ENCODE assay signal across 30 mouse cellular contexts in genomic region chr4:104257776-104258175, GRCm38 (mm10).
A peak's percentile ranks its signal among the peaks of the same experiment; 100 is the strongest.
DNase-seq lines count a peak whose midpoint lies in the region; ATAC-seq and TF ChIP-seq lines count a peak whose summit lies in the region.
"Had no signal": no experiment of that assay in that cellular context is flagged by ENCODE, and none has a peak within 500 bp of the region (broad histone marks: within the 10 kb centered on the region; RNA-seq: fewer than 3 reads in every experiment).

No protein-coding gene starts in this region.

- H3K27me3 ChIP-seq in forebrain, postnatal 0 days (ENCODE audit: insufficient read depth, low read length): no peaks in the 10 kb centered on the region
- H3K27me3 ChIP-seq in forebrain, embryonic 10.5 days (ENCODE audit: poor library complexity, severe bottlenecking): no peaks in the 10 kb centered on the region
- H3K27me3 ChIP-seq: CH12.LX; hindbrain, embryonic 15.5 days; limb, embryonic 15.5 days; liver, embryonic 13.5 days; megakaryocyte, embryonic 14.5 days; midbrain, embryonic 12.5 days; neural tube, embryonic 12.5 days had no signal

- no peaks in the 10 kb centered on the region for H3K36me3 ChIP-seq in forebrain, postnatal 0 days (ENCODE audit: insufficient read depth)
- no peaks in the 10 kb centered on the region for H3K36me3 ChIP-seq in forebrain, embryonic 10.5 days (replicated peaks)
- H3K36me3 ChIP-seq: hindbrain, embryonic 10.5 days; hindbrain, embryonic 15.5 days; limb, embryonic 10.5 days; limb, embryonic 15.5 days; liver, embryonic 13.5 days; midbrain, embryonic 12.5 days; neural tube, embryonic 12.5 days had no signal

- no peak overlapping the region for H3K4me3 ChIP-seq in forebrain, postnatal 0 days (ENCODE audit: low read depth, low read length)
- H3K4me3 ChIP-seq in forebrain, embryonic 10.5 days: no peak overlapping the region
- H3K4me3 ChIP-seq: hindbrain, embryonic 10.5 days; hindbrain, embryonic 15.5 days; limb, embryonic 10.5 days; limb, embryonic 15.5 days; liver, embryonic 13.5 days; megakaryocyte, embryonic 14.5 days; midbrain, embryonic 12.5 days; myocyte; neural tube, embryonic 12.5 days had no signal

- no peaks in the 10 kb centered on the region for H3K9me3 ChIP-seq in forebrain, postnatal 0 days (ENCODE audit: low read length)
- H3K9me3 ChIP-seq in forebrain, embryonic 10.5 days: no peaks in the 10 kb centered on the region
- H3K9me3 ChIP-seq: hindbrain, embryonic 10.5 days; hindbrain, embryonic 15.5 days; limb, embryonic 10.5 days; limb, embryonic 15.5 days; liver, embryonic 13.5 days; midbrain, embryonic 12.5 days; neural tube, embryonic 12.5 days had no signal

- 50% methylated on average over 8 of the region's 8 CpGs for WGBS in forebrain, postnatal 0 days
- 91% methylated on average over 8 of the region's 8 CpGs for WGBS in forebrain, embryonic 10.5 days

- H3K9ac ChIP-seq in forebrain, postnatal 0 days: no peak overlapping the region
- H3K9ac ChIP-seq: hindbrain, embryonic 15.5 days; limb, embryonic 15.5 days; liver, embryonic 13.5 days; midbrain, embryonic 12.5 days; neural tube, embryonic 12.5 days had no signal

- DNase-seq in cerebellum, postnatal 10 days: peak; percentile 8 to 11
- no peak for DNase-seq in cerebellum, postnatal 36 days
- DNase-seq in forebrain, postnatal 0 days: peak; percentile 48
- DNase-seq in forebrain, embryonic 10.5 days (ENCODE audit: extremely low spot score, low spot score): no peak
- DNase-seq in brain, adult 2 months (ENCODE audit: low read depth, low spot score): peak; percentile 52
- DNase-seq in layer of hippocampus, adult 9-11 months: peak; percentile 70
- DNase-seq in thymus, postnatal 36 days: no peak
- DNase-seq in c-Kit-positive CD71-positive TER-119-positive erythroid progenitor cells, embryonic 14.5 days (ENCODE audit: low spot score): no peak
- DNase-seq: adrenal gland, adult 2 months; cerebellum, adult 11-12 months; cerebellum, adult 9-11 months; gastrocnemius, postnatal 10 days; heart, postnatal 14 days; kidney, adult 11 months; kidney, postnatal 25 days; liver, embryonic 13.5 days; lung, adult 18-20 months; lung, postnatal 4 days had no signal

- H3K4me1 ChIP-seq in forebrain, postnatal 0 days (ENCODE audit: insufficient read depth): no peaks in the 10 kb centered on the region
- no peaks in the 10 kb centered on the region for H3K4me1 ChIP-seq in forebrain, embryonic 10.5 days
- H3K4me1 ChIP-seq: hindbrain, embryonic 10.5 days; hindbrain, embryonic 15.5 days; limb, embryonic 10.5 days; limb, embryonic 15.5 days; liver, embryonic 13.5 days; megakaryocyte, embryonic 14.5 days; midbrain, embryonic 12.5 days; neural tube, embryonic 12.5 days had no signal

- no peak for TF ChIP-seq CTCF in forebrain, postnatal 0 days (IDR thresholded peaks at IDR 0.05; ENCODE audit: low read depth)

- no peak for ATAC-seq in forebrain, postnatal 0 days
- ATAC-seq: activated CD4-positive, CD25-positive, alpha-beta regulatory T cell, adult 4 months; inflammation-experienced regulatory T-cells, adult 6 months; lung, postnatal 0 days had no signal

- no peak overlapping the region for H3K27ac ChIP-seq in forebrain, postnatal 0 days (ENCODE audit: low read depth, low read length)
- H3K27ac ChIP-seq in forebrain, embryonic 10.5 days: no peak overlapping the region
- H3K27ac ChIP-seq: hindbrain, embryonic 10.5 days; hindbrain, embryonic 15.5 days; limb, embryonic 10.5 days; limb, embryonic 15.5 days; liver, embryonic 13.5 days; midbrain, embryonic 12.5 days; neural tube, embryonic 12.5 days had no signal

- no peak overlapping the region for H3K4me2 ChIP-seq in forebrain, postnatal 0 days (ENCODE audit: low read depth)
- H3K4me2 ChIP-seq: hindbrain, embryonic 15.5 days; limb, embryonic 15.5 days; liver, embryonic 13.5 days; midbrain, embryonic 12.5 days; neural tube, embryonic 12.5 days had no signal

Comparison
In these comparisons a context has a peak if more than half of its experiments do, and no peak if none do; other contexts are left out.
1. DNase-seq: peak in cerebellum, postnatal 10 days (2 of 2), forebrain, postnatal 0 days (single experiment), brain, adult 2 months (single experiment) and layer of hippocampus, adult 9-11 months (single experiment); none in cerebellum, postnatal 36 days (0 of 2), forebrain, embryonic 10.5 days (single experiment), thymus, postnatal 36 days (0 of 2) and c-Kit-positive CD71-positive TER-119-positive erythroid progenitor cells, embryonic 14.5 days (single experiment).